Mouse (Mus musculus): ENCODE measurements at regions not wholly inside any gene's neighbourhood (a gene's known extent, or its start where the extent isn't known, plus 50 kb on each side); places are given as distances from the start of the nearest gene placed in this dataset.

- no peak overlapping the region for H3K9ac ChIP-seq (replicated peaks)
- no peaks in the 10 kb centered on the region for H3K27me3 ChIP-seq
- ATAC-seq (replicated peaks): no peak
- no peak overlapping the region for H3K27ac ChIP-seq (replicated peaks)
- H3K4me1 ChIP-seq: no peaks in the 10 kb centered on the region
- no peak overlapping the region for H3K4me2 ChIP-seq (replicated peaks)
- no peaks in the 10 kb centered on the region for H3K36me3 ChIP-seq
- no peak overlapping the region for H3K4me3 ChIP-seq
- no peaks in the 10 kb centered on the region for H3K9me3 ChIP-seq
Observed at GRCm38 (mm10) chr14:94860191-94860590, 969.7 kb upstream of the Pcdh9 start.

GRCm38 (mm10) chr14:94869011-94869410 lies 978.5 kb upstream of the Pcdh9 start:
- Histone ChIP-seq H3K27ac (replicated peaks) (no peak overlapping the region), H3K36me3 (no peaks in the 10 kb centered on the region), H3K4me1 (no peaks in the 10 kb centered on the region), H3K9me3 (no peaks in the 10 kb centered on the region), H3K4me2 (replicated peaks) (no peak overlapping the region), H3K4me3 (no peak overlapping the region), H3K27me3 (no peaks in the 10 kb centered on the region), H3K9ac (replicated peaks) (no peak overlapping the region)
- 29% methylated on average over 2 of the region's 2 CpGs for WGBS
- ATAC-seq (replicated peaks): no peak

- Histone ChIP-seq H3K36me3 (no peaks in the 10 kb centered on the region), H3K4me1 (no peaks in the 10 kb centered on the region), H3K9me3 (no peaks in the 10 kb centered on the region), H3K4me2 (replicated peaks) (no peak overlapping the region), H3K27me3 (no peaks in the 10 kb centered on the region), H3K9ac (replicated peaks) (no peak overlapping the region), H3K4me3 (no peak overlapping the region), H3K27ac (replicated peaks) (no peak overlapping the region)
- WGBS: 39% methylated on average over 3 of the region's 3 CpGs
- ATAC-seq (replicated peaks): peak; percentile 89
Observed at GRCm38 (mm10) chr14:94886054-94886453, 995.0 kb upstream of the 4921530L21Rik start.

- H3K27ac ChIP-seq (replicated peaks): no peak overlapping the region
- no peaks in the 10 kb centered on the region for H3K9me3 ChIP-seq
- no peaks in the 10 kb centered on the region for H3K27me3 ChIP-seq
- no peak overlapping the region for H3K9ac ChIP-seq (replicated peaks)
- ATAC-seq (replicated peaks): no peak
- no peak overlapping the region for H3K4me3 ChIP-seq
- H3K4me2 ChIP-seq (replicated peaks): no peak overlapping the region
- H3K36me3 ChIP-seq: no peaks in the 10 kb centered on the region
- no peaks in the 10 kb centered on the region for H3K4me1 ChIP-seq
- 56% methylated on average over 3 of the region's 3 CpGs for WGBS
Observed at GRCm38 (mm10) chr14:94895261-94895769, 985.7 kb upstream of the 4921530L21Rik start.

GRCm38 (mm10) chr14:94898667-94899281 lies 982.3 kb upstream of the 4921530L21Rik start:
- Histone ChIP-seq H3K27ac (replicated peaks) (no peak overlapping the region), H3K4me2 (replicated peaks) (no peak overlapping the region)

GRCm38 (mm10) chr14:94912326-94912725 lies 968.7 kb upstream of the 4921530L21Rik start:
- Histone ChIP-seq H3K9ac (replicated peaks) (no peak overlapping the region), H3K36me3 (no peaks in the 10 kb centered on the region), H3K4me3 (no peak overlapping the region), H3K27me3 (no peaks in the 10 kb centered on the region), H3K4me2 (replicated peaks) (no peak overlapping the region), H3K9me3 (no peaks in the 10 kb centered on the region), H3K27ac (replicated peaks) (no peak overlapping the region), H3K4me1 (no peaks in the 10 kb centered on the region)
- no peak for ATAC-seq (replicated peaks)
- 96% methylated on average over 1 of the region's 1 CpGs for WGBS

More at GRCm38 (mm10) chr14:94898667-94899281, 982.3 kb upstream of the 4921530L21Rik start:
- WGBS: 30% methylated on average over 6 of the region's 6 CpGs
- no peak for ATAC-seq (replicated peaks)
- H3K27me3 ChIP-seq: no peaks in the 10 kb centered on the region
- no peaks in the 10 kb centered on the region for H3K9me3 ChIP-seq
- H3K9ac ChIP-seq (replicated peaks): no peak overlapping the region
- H3K4me3 ChIP-seq: no peak overlapping the region
- no peaks in the 10 kb centered on the region for H3K36me3 ChIP-seq
- no peaks in the 10 kb centered on the region for H3K4me1 ChIP-seq

- H3K4me3 ChIP-seq: no peak overlapping the region
- no peak overlapping the region for H3K9ac ChIP-seq (replicated peaks)
- H3K36me3 ChIP-seq: no peaks in the 10 kb centered on the region
- H3K27ac ChIP-seq (replicated peaks): no peak overlapping the region
- no peaks in the 10 kb centered on the region for H3K27me3 ChIP-seq
- no peaks in the 10 kb centered on the region for H3K4me1 ChIP-seq
- no peak for ATAC-seq (replicated peaks)
- no peak overlapping the region for H3K4me2 ChIP-seq (replicated peaks)
- H3K9me3 ChIP-seq: no peaks in the 10 kb centered on the region
- WGBS: 73% methylated on average over 3 of the region's 3 CpGs
Observed at GRCm38 (mm10) chr14:94941416-94941815, 939.6 kb upstream of the 4921530L21Rik start.
